Mouse (Mus musculus): ENCODE measurements around the gene Pacs1. TPM values are rescaled to one million over a fixed set of nuclear protein-coding genes. Genes with fewer than 3 reads are reported as not detected.
"Not testable (repeated sequence)": the region's sequence is repeated elsewhere in the genome, so short reads cannot be mapped to it uniquely, and the experiment has no call there.

Pacs1 gene
- polyA plus RNA-seq, 1 experiment from 2014 or later, result 20.9 TPM

DNA sequence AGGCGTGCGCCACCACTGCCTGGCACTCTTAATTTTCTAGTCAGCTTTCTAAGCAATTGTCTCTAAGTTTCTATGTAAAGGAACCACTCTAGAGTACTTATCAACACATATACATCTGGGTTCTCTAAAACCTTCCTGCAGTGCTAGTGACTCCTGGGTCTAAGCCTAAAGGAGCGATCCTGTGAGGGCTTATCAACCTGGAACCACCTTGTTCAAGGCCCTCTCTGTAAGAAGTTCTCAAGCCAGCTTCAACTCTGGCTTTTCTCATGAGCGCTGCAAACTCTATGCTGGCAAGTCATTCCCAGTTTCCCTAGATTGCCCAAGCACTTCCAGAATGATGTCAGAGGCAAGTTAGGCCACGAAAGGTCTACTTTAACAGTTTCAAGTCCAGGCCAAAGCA lies 5.9 kb downstream of the Pacs1 start:
- H3K27me3 ChIP-seq (ENCODE audit: control insufficient read depth, insufficient read depth, low read length), result no peaks in the 10 kb centered on the region
- 86% methylated on average over 5 of the region's 5 CpGs for WGBS
- H3K4me1 ChIP-seq (ENCODE audit: control insufficient read depth in 2 of 2, insufficient read depth in 2 of 2, low read length in 2 of 2), result peaks cover under 1 to 52% of the 10 kb centered on the region in 2 experiments; a peak in 3 of 4 replicates
- no peak for ATAC-seq (ENCODE audit: insufficient number of reproducible peaks, insufficient read depth, low FRiP score, low read depth)
- no peak overlapping the region for H3K4me3 ChIP-seq (ENCODE audit: control insufficient read depth in 1 of 2, insufficient read depth in 1 of 2, low read depth in 1 of 2, low read length in 2 of 2)
- H3K27ac ChIP-seq (replicated peaks in 1 of 2; ENCODE audit: control insufficient read depth in 1 of 2, insufficient read depth in 1 of 2, low read depth in 2 of 2, low read length in 2 of 2), result no peak overlapping the region
- no peak overlapping the region for H3K9ac ChIP-seq (ENCODE audit: low read length)
- H3K36me3 ChIP-seq (ENCODE audit: control insufficient read depth, insufficient read depth, low read length), result no peaks in the 10 kb centered on the region
- no peaks in the 10 kb centered on the region for H3K9me3 ChIP-seq (ENCODE audit: control insufficient read depth, low read length)
- no peak overlapping the region for H3K4me2 ChIP-seq (ENCODE audit: low read length)

DNA sequence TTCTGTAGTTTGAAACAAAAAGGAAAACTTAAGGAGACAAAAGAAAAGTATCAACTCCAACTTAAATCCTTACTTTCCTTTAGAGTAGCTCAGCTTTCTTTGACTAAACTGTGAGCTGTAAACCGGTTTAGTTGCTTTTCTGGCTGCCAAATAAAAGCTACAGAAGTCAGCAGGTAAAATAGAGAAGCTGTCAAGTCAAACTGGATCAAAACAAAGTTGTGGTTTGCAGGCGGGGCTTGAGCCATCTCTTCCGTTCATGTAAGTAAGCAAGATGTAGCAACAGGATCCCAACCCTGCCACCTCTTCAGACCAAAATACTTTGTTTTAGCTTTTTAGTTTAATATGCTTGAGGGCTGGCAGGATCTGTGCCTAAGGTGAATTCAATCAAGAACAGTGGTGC lies 15.8 kb downstream of the Pacs1 start:
- no peaks in the 10 kb centered on the region for H3K36me3 ChIP-seq (ENCODE audit: control insufficient read depth, insufficient read depth, low read length)
- peaks cover 0 to 13% of the 10 kb centered on the region in 2 experiments; a peak in 2 of 4 replicates for H3K4me1 ChIP-seq (ENCODE audit: control insufficient read depth in 2 of 2, insufficient read depth in 2 of 2, low read length in 2 of 2)
- WGBS, result 52% methylated on average over 3 of the region's 3 CpGs
- H3K27ac ChIP-seq (replicated peaks in 1 of 2; ENCODE audit: control insufficient read depth in 1 of 2, insufficient read depth in 1 of 2, low read depth in 2 of 2, low read length in 2 of 2), result no peak overlapping the region
- H3K4me3 ChIP-seq (ENCODE audit: control insufficient read depth in 1 of 2, insufficient read depth in 1 of 2, low read depth in 1 of 2, low read length in 2 of 2), result no peak overlapping the region
- no peaks in the 10 kb centered on the region for H3K9me3 ChIP-seq (ENCODE audit: control insufficient read depth, low read length)
- no peak overlapping the region for H3K9ac ChIP-seq (ENCODE audit: low read length)
- H3K4me2 ChIP-seq (ENCODE audit: low read length), result no peak overlapping the region
- no peaks in the 10 kb centered on the region for H3K27me3 ChIP-seq (ENCODE audit: control insufficient read depth, insufficient read depth, low read length)
- ATAC-seq (ENCODE audit: insufficient number of reproducible peaks, insufficient read depth, low FRiP score, low read depth), result no peak

DNA sequence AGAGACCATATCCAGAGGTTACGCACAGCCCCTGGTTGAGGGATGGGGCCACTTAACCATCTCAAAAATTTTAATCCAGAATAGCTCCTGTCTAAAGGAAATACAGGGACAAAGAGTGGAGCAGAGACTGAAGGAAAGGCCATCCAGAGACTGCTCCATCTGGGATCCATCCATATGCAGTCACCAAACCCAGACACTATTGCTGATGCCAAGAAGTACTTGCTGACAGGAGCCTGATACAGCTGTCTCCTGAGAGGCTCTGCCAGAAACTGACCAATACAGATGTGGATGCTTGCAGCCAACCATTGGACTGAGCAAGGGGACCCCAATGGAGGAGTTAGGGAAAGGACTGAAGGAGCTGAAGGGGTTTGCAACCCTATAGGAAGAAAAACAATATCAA lies 35.9 kb downstream of the Pacs1 start:
- not testable (repeated sequence) for H3K4me3 ChIP-seq (ENCODE audit: control insufficient read depth in 1 of 2, insufficient read depth in 1 of 2, low read depth in 1 of 2, low read length in 2 of 2); H3K27me3 ChIP-seq (ENCODE audit: control insufficient read depth, insufficient read depth, low read length); H3K9me3 ChIP-seq (ENCODE audit: control insufficient read depth, low read length); ATAC-seq (ENCODE audit: insufficient number of reproducible peaks, insufficient read depth, low FRiP score, low read depth); H3K4me1 ChIP-seq (ENCODE audit: control insufficient read depth in 2 of 2, insufficient read depth in 2 of 2, low read length in 2 of 2); H3K27ac ChIP-seq (replicated peaks in 1 of 2; ENCODE audit: control insufficient read depth in 1 of 2, insufficient read depth in 1 of 2, low read depth in 2 of 2, low read length in 2 of 2); H3K9ac ChIP-seq (ENCODE audit: low read length); H3K36me3 ChIP-seq (ENCODE audit: control insufficient read depth, insufficient read depth, low read length); H3K4me2 ChIP-seq (ENCODE audit: low read length)
- WGBS, result 80% methylated on average over 1 of the region's 1 CpGs

DNA sequence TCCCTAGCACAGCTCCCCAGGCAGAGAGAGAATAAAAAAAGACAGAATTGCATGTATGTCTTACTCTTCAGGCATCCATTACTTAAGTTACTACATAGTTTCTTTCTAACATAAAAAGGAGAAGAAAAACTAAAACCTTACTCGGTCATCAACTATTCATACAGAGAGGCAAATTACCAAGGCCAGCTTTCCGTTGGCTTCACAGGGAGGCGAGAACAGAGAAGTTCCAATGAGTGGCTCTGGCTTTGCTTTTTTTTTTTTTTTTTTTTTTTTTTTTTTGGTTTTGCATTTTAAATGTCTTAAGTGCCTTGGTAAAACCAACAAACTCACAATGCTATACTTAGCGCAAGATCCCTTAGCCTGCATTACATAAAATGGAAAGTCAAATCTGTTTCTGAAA lies 40.2 kb downstream of the Pacs1 start:
- ATAC-seq (ENCODE audit: insufficient number of reproducible peaks, insufficient read depth, low FRiP score, low read depth), result no peak
- Histone ChIP-seq H3K4me2 (ENCODE audit: low read length) (no peak overlapping the region), H3K9ac (ENCODE audit: low read length) (no peak overlapping the region), H3K36me3 (ENCODE audit: control insufficient read depth, insufficient read depth, low read length) (no peaks in the 10 kb centered on the region), H3K4me3 (ENCODE audit: control insufficient read depth in 1 of 2, insufficient read depth in 1 of 2, low read depth in 1 of 2, low read length in 2 of 2) (no peak overlapping the region), H3K27ac (replicated peaks in 1 of 2; ENCODE audit: control insufficient read depth in 1 of 2, insufficient read depth in 1 of 2, low read depth in 2 of 2, low read length in 2 of 2) (no peak overlapping the region), H3K27me3 (ENCODE audit: control insufficient read depth, insufficient read depth, low read length) (no peaks in the 10 kb centered on the region), H3K4me1 (ENCODE audit: control insufficient read depth in 2 of 2, insufficient read depth in 2 of 2, low read length in 2 of 2) (no peaks in the 10 kb centered on the region), H3K9me3 (ENCODE audit: control insufficient read depth, low read length) (no peaks in the 10 kb centered on the region)
- WGBS, result 88% methylated on average over 4 of the region's 4 CpGs

DNA sequence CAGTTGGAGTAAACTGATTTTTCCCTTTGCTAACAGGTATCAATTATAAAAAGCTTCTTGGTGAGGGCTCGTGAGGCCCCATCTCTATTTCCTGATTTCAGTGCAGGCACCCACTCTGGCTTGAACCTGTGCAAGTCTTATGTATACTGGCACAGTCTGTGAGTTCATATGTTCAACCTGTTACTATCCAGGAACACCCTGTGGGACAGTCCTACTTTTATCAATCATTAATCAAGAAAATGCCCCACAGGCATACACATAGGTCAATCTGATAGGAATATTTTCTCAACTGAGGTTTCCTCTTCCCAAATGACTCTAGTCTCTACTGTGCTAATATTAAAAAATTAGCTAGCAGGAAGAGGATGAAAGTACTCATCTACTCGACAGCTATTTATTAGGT lies 42.8 kb downstream of the Pacs1 start:
- Histone ChIP-seq H3K9me3 (ENCODE audit: control insufficient read depth, low read length) (no peaks in the 10 kb centered on the region), H3K4me2 (ENCODE audit: low read length) (no peak overlapping the region), H3K27ac (replicated peaks in 1 of 2; ENCODE audit: control insufficient read depth in 1 of 2, insufficient read depth in 1 of 2, low read depth in 2 of 2, low read length in 2 of 2) (no peak overlapping the region), H3K27me3 (ENCODE audit: control insufficient read depth, insufficient read depth, low read length) (no peaks in the 10 kb centered on the region), H3K4me1 (ENCODE audit: control insufficient read depth in 2 of 2, insufficient read depth in 2 of 2, low read length in 2 of 2) (no peaks in the 10 kb centered on the region), H3K36me3 (ENCODE audit: control insufficient read depth, insufficient read depth, low read length) (no peaks in the 10 kb centered on the region), H3K9ac (ENCODE audit: low read length) (no peak overlapping the region), H3K4me3 (ENCODE audit: control insufficient read depth in 1 of 2, insufficient read depth in 1 of 2, low read depth in 1 of 2, low read length in 2 of 2) (no peak overlapping the region)
- 68% methylated on average over 2 of the region's 2 CpGs for WGBS
- no peak for ATAC-seq (ENCODE audit: insufficient number of reproducible peaks, insufficient read depth, low FRiP score, low read depth)

DNA sequence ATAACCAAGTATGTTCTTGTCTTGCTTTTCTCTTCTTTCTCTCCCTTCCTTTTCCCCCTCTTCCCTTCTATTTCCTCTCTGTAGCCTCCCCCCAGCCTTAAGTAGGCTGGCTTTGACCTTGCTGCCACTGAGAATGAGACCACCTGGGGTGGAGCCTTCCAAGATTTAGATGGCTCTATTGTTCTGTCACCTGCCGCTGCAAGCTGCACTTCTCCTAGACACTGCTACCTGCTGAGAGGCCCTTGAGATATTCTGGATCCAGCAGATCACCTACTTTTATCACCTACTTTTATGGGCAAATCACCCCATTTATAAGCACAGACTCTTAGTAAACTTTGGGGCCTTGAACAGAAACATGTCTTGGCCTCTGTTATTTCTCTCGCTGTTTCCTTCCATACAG lies 48.3 kb downstream of the Pacs1 start:
- WGBS, result 61% methylated on average over 2 of the region's 2 CpGs
- Histone ChIP-seq H3K4me2 (ENCODE audit: low read length) (no peak overlapping the region), H3K9ac (ENCODE audit: low read length) (no peak overlapping the region), H3K27me3 (ENCODE audit: control insufficient read depth, insufficient read depth, low read length) (no peaks in the 10 kb centered on the region), H3K4me1 (ENCODE audit: control insufficient read depth in 2 of 2, insufficient read depth in 2 of 2, low read length in 2 of 2) (peaks cover 2 to 6% of the 10 kb centered on the region in 2 experiments; a peak in 2 of 4 replicates), H3K36me3 (ENCODE audit: control insufficient read depth, insufficient read depth, low read length) (no peaks in the 10 kb centered on the region), H3K27ac (replicated peaks in 1 of 2; ENCODE audit: control insufficient read depth in 1 of 2, insufficient read depth in 1 of 2, low read depth in 2 of 2, low read length in 2 of 2) (no peak overlapping the region), H3K9me3 (ENCODE audit: control insufficient read depth, low read length) (no peaks in the 10 kb centered on the region), H3K4me3 (ENCODE audit: control insufficient read depth in 1 of 2, insufficient read depth in 1 of 2, low read depth in 1 of 2, low read length in 2 of 2) (no peak overlapping the region)
- ATAC-seq (ENCODE audit: insufficient number of reproducible peaks, insufficient read depth, low FRiP score, low read depth), result no peak

DNA sequence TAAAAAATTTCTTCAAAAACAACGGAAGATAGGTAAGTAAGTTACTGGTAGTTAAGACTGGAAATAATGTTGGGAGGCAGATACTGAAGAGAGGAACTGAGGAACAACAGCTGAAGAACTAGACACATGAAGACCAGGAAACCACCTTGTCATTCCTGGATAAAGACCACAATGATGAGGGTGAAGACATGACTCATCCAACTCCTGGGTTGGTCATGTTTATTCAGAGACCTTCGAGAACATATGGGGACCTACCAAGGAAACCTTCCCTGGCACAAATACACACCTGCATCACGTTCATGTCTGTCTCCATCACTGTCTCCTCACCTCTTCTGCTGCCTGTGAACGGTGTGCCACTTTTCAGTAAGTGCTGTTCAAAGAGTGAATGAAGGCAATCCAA lies 48.8 kb downstream of the Pacs1 start:
- peaks cover 2 to 6% of the 10 kb centered on the region in 2 experiments; a peak in 2 of 4 replicates for H3K4me1 ChIP-seq (ENCODE audit: control insufficient read depth in 2 of 2, insufficient read depth in 2 of 2, low read length in 2 of 2)
- no peak overlapping the region for H3K9ac ChIP-seq (ENCODE audit: low read length)
- no peaks in the 10 kb centered on the region for H3K9me3 ChIP-seq (ENCODE audit: control insufficient read depth, low read length)
- H3K27me3 ChIP-seq (ENCODE audit: control insufficient read depth, insufficient read depth, low read length), result no peaks in the 10 kb centered on the region
- no peak overlapping the region for H3K4me3 ChIP-seq (ENCODE audit: control insufficient read depth in 1 of 2, insufficient read depth in 1 of 2, low read depth in 1 of 2, low read length in 2 of 2)
- no peak overlapping the region for H3K4me2 ChIP-seq (ENCODE audit: low read length)
- H3K36me3 ChIP-seq (ENCODE audit: control insufficient read depth, insufficient read depth, low read length), result no peaks in the 10 kb centered on the region
- 81% methylated on average over 4 of the region's 4 CpGs for WGBS
- H3K27ac ChIP-seq (replicated peaks in 1 of 2; ENCODE audit: control insufficient read depth in 1 of 2, insufficient read depth in 1 of 2, low read depth in 2 of 2, low read length in 2 of 2), result no peak overlapping the region
- ATAC-seq (ENCODE audit: insufficient number of reproducible peaks, insufficient read depth, low FRiP score, low read depth), result no peak

DNA sequence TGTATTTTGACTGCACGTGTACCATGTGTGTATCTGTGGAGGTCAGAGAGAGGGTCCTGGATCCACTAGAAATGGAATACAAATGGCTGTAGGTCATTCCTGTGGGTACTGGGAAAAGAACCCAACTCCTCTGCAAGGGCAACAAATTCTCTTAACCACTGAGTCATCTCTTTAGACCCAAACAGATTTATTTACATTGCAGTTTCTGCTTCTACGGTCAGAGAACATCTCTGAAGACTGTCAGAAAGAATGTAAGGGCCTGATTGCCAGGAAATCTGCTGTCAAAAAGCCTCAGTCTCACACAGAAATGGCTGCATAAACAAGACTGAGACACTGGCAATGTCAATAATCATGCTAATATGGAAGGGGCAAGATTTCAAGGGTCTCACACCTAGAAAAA lies 51.0 kb downstream of the Pacs1 start:
- no peak for ATAC-seq (ENCODE audit: insufficient number of reproducible peaks, insufficient read depth, low FRiP score, low read depth)
- H3K4me3 ChIP-seq (ENCODE audit: control insufficient read depth in 1 of 2, insufficient read depth in 1 of 2, low read depth in 1 of 2, low read length in 2 of 2), result no peak overlapping the region
- no peak overlapping the region for H3K27ac ChIP-seq (replicated peaks in 1 of 2; ENCODE audit: control insufficient read depth in 1 of 2, insufficient read depth in 1 of 2, low read depth in 2 of 2, low read length in 2 of 2)
- 71% methylated on average over 2 of the region's 2 CpGs for WGBS
- no peaks in the 10 kb centered on the region for H3K36me3 ChIP-seq (ENCODE audit: control insufficient read depth, insufficient read depth, low read length)
- no peaks in the 10 kb centered on the region for H3K27me3 ChIP-seq (ENCODE audit: control insufficient read depth, insufficient read depth, low read length)
- peaks cover 2 to 6% of the 10 kb centered on the region in 2 experiments; a peak in 2 of 4 replicates for H3K4me1 ChIP-seq (ENCODE audit: control insufficient read depth in 2 of 2, insufficient read depth in 2 of 2, low read length in 2 of 2)
- no peak overlapping the region for H3K4me2 ChIP-seq (ENCODE audit: low read length)
- H3K9ac ChIP-seq (ENCODE audit: low read length), result no peak overlapping the region
- no peaks in the 10 kb centered on the region for H3K9me3 ChIP-seq (ENCODE audit: control insufficient read depth, low read length)

Data from heart, embryonic 14.5 days (tissue).